Mouse (Mus musculus): ENCODE measurements around the gene Tes. TPM values are rescaled to one million over a fixed set of nuclear protein-coding genes. Genes with fewer than 3 reads are reported as not detected.

Gene Tes
- polyA plus RNA-seq, 1 experiment from 2014 or later, result 68.3 TPM

GRCm38 (mm10) chr6:17112990-17113389, 48.0 kb downstream of the Tes start:
- no peak overlapping the region for H3K4me2 ChIP-seq
- no peak overlapping the region for H3K27ac ChIP-seq
- H3K9ac ChIP-seq, result no peak overlapping the region
- no peak overlapping the region for H3K4me3 ChIP-seq
- H3K4me1 ChIP-seq, result peaks cover 12% of the 10 kb centered on the region
- H3K27me3 ChIP-seq, result no peaks in the 10 kb centered on the region
- ATAC-seq (ENCODE audit: borderline replicate concordance, extremely low read depth, low FRiP score, low TSS enrichment), result no peak
- no peaks in the 10 kb centered on the region for H3K9me3 ChIP-seq
- 72% methylated on average over 2 of the region's 2 CpGs for WGBS
- H3K36me3 ChIP-seq, result no peaks in the 10 kb centered on the region

GRCm38 (mm10) chr6:17114588-17114987, 49.6 kb downstream of the Tes start:
- Histone ChIP-seq H3K4me2 (no peak overlapping the region), H3K4me3 (no peak overlapping the region), H3K27ac (peak overlapping the region; percentile 20; the same call in 1 of the 2 replicates), H3K9me3 (no peaks in the 10 kb centered on the region), H3K36me3 (no peaks in the 10 kb centered on the region), H3K27me3 (no peaks in the 10 kb centered on the region), H3K4me1 (peaks cover 12% of the 10 kb centered on the region; the same call in 1 of the 2 replicates), H3K9ac (no peak overlapping the region)
- WGBS, result 48% methylated on average over 5 of the region's 5 CpGs
- ATAC-seq (ENCODE audit: borderline replicate concordance, extremely low read depth, low FRiP score, low TSS enrichment), result no peak

GRCm38 (mm10) chr6:17115046-17115790, 50.3 kb downstream of the Tes start:
- no peaks in the 10 kb centered on the region for H3K9me3 ChIP-seq
- WGBS, result 50% methylated on average over 2 of the region's 2 CpGs
- peaks cover 12% of the 10 kb centered on the region; the same call in 1 of the 2 replicates for H3K4me1 ChIP-seq
- H3K36me3 ChIP-seq, result no peaks in the 10 kb centered on the region
- H3K4me2 ChIP-seq, result no peak overlapping the region
- peak overlapping the region; percentile 36; the same call in 1 of the 2 replicates for H3K27ac ChIP-seq
- no peaks in the 10 kb centered on the region for H3K27me3 ChIP-seq
- no peak overlapping the region for H3K4me3 ChIP-seq
- ATAC-seq (ENCODE audit: borderline replicate concordance, extremely low read depth, low FRiP score, low TSS enrichment), result peak; percentile 46; the same call in 1 of the 2 replicates
- no peak overlapping the region for H3K9ac ChIP-seq

GRCm38 (mm10) chr6:17119521-17120232, 54.7 kb downstream of the Tes start:
- whole genome bisulfite sequencing, result 73% methylated on average over 7 of the region's 7 CpGs

GRCm38 (mm10) chr6:17140021-17140420, 75.1 kb downstream of the Tes start:
- H3K27ac ChIP-seq, result no peak overlapping the region
- H3K9me3 ChIP-seq, result no peaks in the 10 kb centered on the region
- no peaks in the 10 kb centered on the region for H3K27me3 ChIP-seq
- no peaks in the 10 kb centered on the region for H3K36me3 ChIP-seq
- no peak overlapping the region for H3K4me2 ChIP-seq
- no peak overlapping the region for H3K4me3 ChIP-seq
- no peaks in the 10 kb centered on the region for H3K4me1 ChIP-seq
- WGBS, result 66% methylated on average over 2 of the region's 2 CpGs
- no peak for ATAC-seq (ENCODE audit: borderline replicate concordance, extremely low read depth, low FRiP score, low TSS enrichment)
- H3K9ac ChIP-seq, result no peak overlapping the region

More at GRCm38 (mm10) chr6:17119521-17120232, 54.7 kb downstream of the Tes start:
- no peak for ATAC-seq (ENCODE audit: borderline replicate concordance, extremely low read depth, low FRiP score, low TSS enrichment)
- Histone ChIP-seq H3K4me1 (peaks cover 11% of the 10 kb centered on the region; the same call in 1 of the 2 replicates), H3K9ac (no peak overlapping the region), H3K27ac (no peak overlapping the region), H3K36me3 (no peaks in the 10 kb centered on the region), H3K4me2 (no peak overlapping the region), H3K9me3 (no peaks in the 10 kb centered on the region), H3K27me3 (no peaks in the 10 kb centered on the region), H3K4me3 (no peak overlapping the region)

- 58% methylated on average over 4 of the region's 4 CpGs for WGBS
- Histone ChIP-seq H3K27me3 (no peaks in the 10 kb centered on the region), H3K36me3 (no peaks in the 10 kb centered on the region), H3K4me2 (no peak overlapping the region), H3K9me3 (no peaks in the 10 kb centered on the region), H3K4me1 (no peaks in the 10 kb centered on the region), H3K9ac (no peak overlapping the region), H3K4me3 (no peak overlapping the region), H3K27ac (no peak overlapping the region)
- ATAC-seq (ENCODE audit: borderline replicate concordance, extremely low read depth, low FRiP score, low TSS enrichment), result no peak
Observed at GRCm38 (mm10) chr6:17142577-17143359, 77.8 kb downstream of the Tes start.

- H3K27ac ChIP-seq, result no peak overlapping the region
- H3K9ac ChIP-seq, result no peak overlapping the region
- no peaks in the 10 kb centered on the region for H3K9me3 ChIP-seq
- no peaks in the 10 kb centered on the region for H3K27me3 ChIP-seq
- H3K4me2 ChIP-seq, result no peak overlapping the region
- 65% methylated on average over 4 of the region's 4 CpGs for WGBS
- no peak for ATAC-seq (ENCODE audit: borderline replicate concordance, extremely low read depth, low FRiP score, low TSS enrichment)
- no peaks in the 10 kb centered on the region for H3K4me1 ChIP-seq
- H3K4me3 ChIP-seq, result no peak overlapping the region
- no peaks in the 10 kb centered on the region for H3K36me3 ChIP-seq
Observed at GRCm38 (mm10) chr6:17151071-17151715, 86.2 kb downstream of the Tes start.

GRCm38 (mm10) chr6:17152551-17152950, 87.6 kb downstream of the Tes start:
- H3K27me3 ChIP-seq, result no peaks in the 10 kb centered on the region
- no peaks in the 10 kb centered on the region for H3K4me1 ChIP-seq
- ATAC-seq (ENCODE audit: borderline replicate concordance, extremely low read depth, low FRiP score, low TSS enrichment), result no peak
- H3K4me3 ChIP-seq, result no peak overlapping the region
- WGBS, result 49% methylated on average over 3 of the region's 3 CpGs
- no peak overlapping the region for H3K9ac ChIP-seq
- no peak overlapping the region for H3K4me2 ChIP-seq
- no peaks in the 10 kb centered on the region for H3K9me3 ChIP-seq
- H3K27ac ChIP-seq, result no peak overlapping the region
- no peaks in the 10 kb centered on the region for H3K36me3 ChIP-seq

Other genes with a start within 250 kb of the Tes start
- gene Tfec, start 166.7 kb upstream of the Tes start, polyA plus RNA-seq (2015; fragmentation: Nextera tagmentation; extraction: Ambion mirVana), result 1.2 and 1.3 TPM in 2 replicates
- 88.0 and 91.2 TPM in 2 replicates for gene Cav2, start 216.0 kb downstream of the Tes start, polyA plus RNA-seq (2015; fragmentation: Nextera tagmentation; extraction: Ambion mirVana)
- 453 and 528 TPM in 2 replicates for gene Cav1, start 241.2 kb downstream of the Tes start, polyA plus RNA-seq (2015; fragmentation: Nextera tagmentation; extraction: Ambion mirVana)